Mouse (Mus musculus) embryonic facial prominence, embryonic 13.5 days (tissue): Measurements from ENCODE around the gene Rtn4r. TPM values are rescaled to one million over a fixed set of nuclear protein-coding genes. Genes with fewer than 3 reads are reported as not detected.

Experiments
- ATAC-seq: fragments of 200-750 bp; cut with Nextera tagmentation; 2 replicates; pipeline ENCODE4 v1.8.0; 2017; ENCODE audit warnings: low read depth; ENCODE audit not compliant: insufficient number of reproducible peaks, insufficient read depth, low FRiP score, low TSS enrichment
- H3K27ac ChIP-seq: fragments of 300-500 bp; sonication (generic); 2 replicates; pipeline ENCODE4 v1.5.1; 2015; ENCODE audit warnings: moderate library complexity, mild to moderate bottlenecking, inconsistent platforms
- H3K27me3 ChIP-seq: fragments of 300-500 bp; sonication (generic); 2 replicates; pipeline ENCODE4 v1.6.1; 2015; ENCODE audit warnings: mild to moderate bottlenecking, inconsistent platforms
- H3K36me3 ChIP-seq: fragments of 300-500 bp; sonication (generic); 2 replicates; pipeline ENCODE4 v1.6.1; 2015; ENCODE audit warnings: mild to moderate bottlenecking, inconsistent platforms
- H3K4me1 ChIP-seq: fragments of 300-500 bp; sonication (generic); 2 replicates; pipeline ENCODE4 v1.6.1; 2015; ENCODE audit warnings: inconsistent platforms
- H3K4me2 ChIP-seq: fragments of 300-500 bp; sonication (generic); 2 replicates; pipeline ENCODE4 v1.6.1; 2015; ENCODE audit warnings: moderate library complexity, mild to moderate bottlenecking, inconsistent platforms
- H3K4me3 ChIP-seq: fragments of 300-500 bp; sonication (generic); 2 replicates; pipeline ENCODE4 v1.5.1; 2015; ENCODE audit warnings: mild to moderate bottlenecking, inconsistent platforms
- H3K9ac ChIP-seq: fragments of 300-500 bp; sonication (generic); 2 replicates; pipeline ENCODE4 v1.6.1; 2015; ENCODE audit warnings: mild to moderate bottlenecking, inconsistent platforms
- H3K9me3 ChIP-seq: fragments of 300-500 bp; sonication (generic); 2 replicates; pipeline ENCODE4 v1.6.1; 2016; ENCODE audit warnings: inconsistent platforms
- WGBS: fragments of 180-500 bp; shearing (Covaris S2); methylation state at CpG from one replicate; pipeline ENCODE4 v1.1.7; 2015; ENCODE audit warnings: mixed read lengths; 5-methylcytosine and 5-hydroxymethylcytosine counted together
- polyA plus RNA-seq: library from polyadenylated mRNA; unstranded; fragments of >200 nt; fragmentation: Nextera tagmentation; extraction: Ambion mirVana; gene quantifications from 2 replicates; pipeline ENCODE4 v1.2.1, GENCODE M21; 2015

Gene Rtn4r
- polyA plus RNA-seq, 1 experiment from 2014 or later, result 5.6 TPM

- Histone ChIP-seq H3K36me3 (no peaks in the 10 kb centered on the region), H3K4me2 (no peak overlapping the region), H3K4me1 (peaks cover 52% of the 10 kb centered on the region), H3K4me3 (no peak overlapping the region), H3K9me3 (no peaks in the 10 kb centered on the region), H3K27ac (peak overlapping the region; percentile 29), H3K9ac (no peak overlapping the region), H3K27me3 (no peaks in the 10 kb centered on the region)
- ATAC-seq, result peak; percentile 46; the same call in 1 of the 2 replicates
- 43% methylated on average over 7 of the region's 7 CpGs for WGBS
Measured at GRCm38 (mm10) chr16:18160514-18160913, 33.1 kb downstream of the Rtn4r start.

GRCm38 (mm10) chr16:18161190-18161589 lies 33.7 kb downstream of the Rtn4r start:
- H3K4me2 ChIP-seq, result no peak overlapping the region
- peak overlapping the region; percentile 29 for H3K27ac ChIP-seq
- 63% methylated on average over 1 of the region's 1 CpGs for WGBS
- no peak for ATAC-seq
- no peak overlapping the region for H3K4me3 ChIP-seq
- H3K9ac ChIP-seq, result no peak overlapping the region
- H3K4me1 ChIP-seq, result peaks cover 49% of the 10 kb centered on the region
- H3K27me3 ChIP-seq, result no peaks in the 10 kb centered on the region
- no peaks in the 10 kb centered on the region for H3K9me3 ChIP-seq
- H3K36me3 ChIP-seq, result no peaks in the 10 kb centered on the region

- Histone ChIP-seq H3K4me1 (peaks cover 52% of the 10 kb centered on the region), H3K36me3 (no peaks in the 10 kb centered on the region), H3K9me3 (no peaks in the 10 kb centered on the region), H3K4me2 (no peak overlapping the region), H3K9ac (no peak overlapping the region), H3K27ac (no peak overlapping the region), H3K4me3 (no peak overlapping the region), H3K27me3 (no peaks in the 10 kb centered on the region; the same call in 1 of the 2 replicates)
- ATAC-seq, result no peak
- 21% methylated on average over 2 of the region's 2 CpGs for WGBS
Measured at GRCm38 (mm10) chr16:18164642-18165238, 37.3 kb downstream of the Rtn4r start.

- H3K27ac ChIP-seq, result no peak overlapping the region
- H3K4me2 ChIP-seq, result no peak overlapping the region
- H3K4me3 ChIP-seq, result no peak overlapping the region
- no peak for ATAC-seq
- 75% methylated on average over 6 of the region's 6 CpGs for whole genome bisulfite sequencing
- no peaks in the 10 kb centered on the region for H3K36me3 ChIP-seq
- no peaks in the 10 kb centered on the region for H3K9me3 ChIP-seq
- no peaks in the 10 kb centered on the region; the same call in 1 of the 2 replicates for H3K27me3 ChIP-seq
- no peak overlapping the region for H3K9ac ChIP-seq
- peaks cover 33% of the 10 kb centered on the region for H3K4me1 ChIP-seq
Measured at GRCm38 (mm10) chr16:18166613-18167190, 39.3 kb downstream of the Rtn4r start.

- no peak for ATAC-seq
- Histone ChIP-seq H3K9me3 (no peaks in the 10 kb centered on the region), H3K27ac (no peak overlapping the region), H3K4me1 (peaks cover 20% of the 10 kb centered on the region), H3K4me2 (no peak overlapping the region), H3K4me3 (no peak overlapping the region), H3K9ac (no peak overlapping the region), H3K36me3 (no peaks in the 10 kb centered on the region), H3K27me3 (no peaks in the 10 kb centered on the region; the same call in 1 of the 2 replicates)
- WGBS, result 70% methylated on average over 5 of the region's 5 CpGs
Measured at GRCm38 (mm10) chr16:18169156-18169555, 41.7 kb downstream of the Rtn4r start.

- H3K36me3 ChIP-seq, result no peaks in the 10 kb centered on the region
- H3K27me3 ChIP-seq, result no peaks in the 10 kb centered on the region; the same call in 1 of the 2 replicates
- H3K9me3 ChIP-seq, result no peaks in the 10 kb centered on the region
- no peak overlapping the region for H3K4me3 ChIP-seq
- no peak overlapping the region for H3K9ac ChIP-seq
- ATAC-seq, result no peak
- WGBS, result 88% methylated on average over 3 of the region's 3 CpGs
- peaks cover 14% of the 10 kb centered on the region for H3K4me1 ChIP-seq
- no peak overlapping the region for H3K27ac ChIP-seq
- H3K4me2 ChIP-seq, result no peak overlapping the region
Measured at GRCm38 (mm10) chr16:18169776-18170175, 42.3 kb downstream of the Rtn4r start.

GRCm38 (mm10) chr16:18172266-18172855 lies 44.9 kb downstream of the Rtn4r start:
- Histone ChIP-seq H3K9ac (no peak overlapping the region), H3K27ac (no peak overlapping the region), H3K4me2 (no peak overlapping the region), H3K4me1 (peaks cover 17% of the 10 kb centered on the region), H3K4me3 (no peak overlapping the region), H3K36me3 (no peaks in the 10 kb centered on the region), H3K9me3 (no peaks in the 10 kb centered on the region), H3K27me3 (no peaks in the 10 kb centered on the region)
- ATAC-seq, result no peak
- 12% methylated on average over 7 of the region's 7 CpGs for WGBS

- Histone ChIP-seq H3K9me3 (no peaks in the 10 kb centered on the region), H3K27me3 (no peaks in the 10 kb centered on the region), H3K36me3 (no peaks in the 10 kb centered on the region), H3K4me3 (no peak overlapping the region), H3K4me1 (peaks cover 17% of the 10 kb centered on the region), H3K4me2 (no peak overlapping the region), H3K9ac (peak overlapping the region; percentile 49; the same call in 1 of the 2 replicates), H3K27ac (no peak overlapping the region)
- no peak for ATAC-seq
- WGBS, result 87% methylated on average over 9 of the region's 9 CpGs
Measured at GRCm38 (mm10) chr16:18173231-18173630, 45.8 kb downstream of the Rtn4r start.

GRCm38 (mm10) chr16:18173788-18174187 lies 46.3 kb downstream of the Rtn4r start:
- Histone ChIP-seq H3K4me3 (no peak overlapping the region), H3K9ac (no peak overlapping the region; the same call in 1 of the 2 replicates), H3K27ac (no peak overlapping the region), H3K4me1 (peaks cover 17% of the 10 kb centered on the region), H3K4me2 (no peak overlapping the region), H3K9me3 (no peaks in the 10 kb centered on the region), H3K36me3 (no peaks in the 10 kb centered on the region), H3K27me3 (no peaks in the 10 kb centered on the region)
- 66% methylated on average over 11 of the region's 11 CpGs for WGBS
- no peak for ATAC-seq

GRCm38 (mm10) chr16:18175817-18176541 lies 48.5 kb downstream of the Rtn4r start:
- 38% methylated on average over 6 of the region's 6 CpGs for WGBS
- H3K4me3 ChIP-seq, result no peak overlapping the region
- ATAC-seq, result no peak
- no peaks in the 10 kb centered on the region for H3K27me3 ChIP-seq
- peaks cover 26% of the 10 kb centered on the region for H3K4me1 ChIP-seq
- no peak overlapping the region for H3K4me2 ChIP-seq
- no peaks in the 10 kb centered on the region for H3K9me3 ChIP-seq
- peak overlapping the region; percentile 30; the same call in 1 of the 2 replicates for H3K27ac ChIP-seq
- no peaks in the 10 kb centered on the region for H3K36me3 ChIP-seq
- 0 out of 2 replicates have a peak overlapping the region, but pooled peaks have one; percentile 28 for H3K9ac ChIP-seq

- Histone ChIP-seq H3K27me3 (no peaks in the 10 kb centered on the region), H3K4me3 (no peak overlapping the region), H3K36me3 (no peaks in the 10 kb centered on the region), H3K4me2 (no peak overlapping the region), H3K4me1 (peaks cover 26% of the 10 kb centered on the region), H3K27ac (0 out of 2 replicates have a peak overlapping the region, but pooled peaks have one; percentile 30), H3K9ac (0 out of 2 replicates have a peak overlapping the region, but pooled peaks have one; percentile 28), H3K9me3 (no peaks in the 10 kb centered on the region)
- whole genome bisulfite sequencing, result 84% methylated on average over 4 of the region's 4 CpGs
- ATAC-seq, result no peak
Measured at GRCm38 (mm10) chr16:18176758-18177157, 49.3 kb downstream of the Rtn4r start.
